Mouse (Mus musculus): ENCODE data around the gene Gm49358.

Gm49358 gene

DNA sequence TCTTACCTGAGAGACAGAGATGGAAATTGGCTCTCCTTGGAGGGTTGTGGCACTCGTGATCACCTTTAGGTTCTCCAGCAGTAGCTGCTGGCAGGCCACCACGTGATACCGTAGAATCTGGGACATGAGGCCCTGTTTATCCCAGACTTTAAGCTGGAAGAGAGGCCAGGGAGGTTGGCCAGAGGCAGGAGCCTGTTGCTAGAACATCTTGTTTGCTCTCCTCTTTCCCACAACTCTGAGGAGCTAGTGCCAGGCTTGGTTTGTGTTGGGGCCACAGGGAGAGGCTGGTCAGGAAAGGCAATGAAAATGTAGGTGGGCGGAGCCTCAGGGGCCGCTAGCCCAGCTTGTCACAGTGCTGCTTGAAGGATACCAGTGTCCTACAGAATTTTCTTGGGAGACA, 108.8 kb downstream of the Gm49358 start:
- no peak for DNase-seq

DNA sequence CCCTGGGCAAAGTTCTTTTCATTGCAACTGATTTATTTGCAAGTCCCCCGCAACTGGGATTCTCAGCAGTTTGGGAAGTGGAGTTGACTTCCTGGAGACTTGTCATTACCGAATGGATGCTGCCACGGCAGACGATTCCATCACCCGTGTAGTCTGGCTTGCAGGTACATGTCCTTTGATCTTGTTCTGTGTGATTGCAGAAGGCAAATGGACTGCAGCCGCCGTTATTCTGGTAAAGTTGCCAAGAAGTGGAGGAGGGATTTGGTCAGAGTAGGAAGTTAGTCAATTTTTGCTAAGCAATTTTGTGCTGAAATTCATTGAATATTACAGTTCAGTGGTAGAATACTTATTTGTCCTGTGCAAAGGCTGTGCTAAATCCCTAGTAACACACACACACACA, 114.9 kb downstream of the Gm49358 start:
- DNase-seq: no peak

DNA sequence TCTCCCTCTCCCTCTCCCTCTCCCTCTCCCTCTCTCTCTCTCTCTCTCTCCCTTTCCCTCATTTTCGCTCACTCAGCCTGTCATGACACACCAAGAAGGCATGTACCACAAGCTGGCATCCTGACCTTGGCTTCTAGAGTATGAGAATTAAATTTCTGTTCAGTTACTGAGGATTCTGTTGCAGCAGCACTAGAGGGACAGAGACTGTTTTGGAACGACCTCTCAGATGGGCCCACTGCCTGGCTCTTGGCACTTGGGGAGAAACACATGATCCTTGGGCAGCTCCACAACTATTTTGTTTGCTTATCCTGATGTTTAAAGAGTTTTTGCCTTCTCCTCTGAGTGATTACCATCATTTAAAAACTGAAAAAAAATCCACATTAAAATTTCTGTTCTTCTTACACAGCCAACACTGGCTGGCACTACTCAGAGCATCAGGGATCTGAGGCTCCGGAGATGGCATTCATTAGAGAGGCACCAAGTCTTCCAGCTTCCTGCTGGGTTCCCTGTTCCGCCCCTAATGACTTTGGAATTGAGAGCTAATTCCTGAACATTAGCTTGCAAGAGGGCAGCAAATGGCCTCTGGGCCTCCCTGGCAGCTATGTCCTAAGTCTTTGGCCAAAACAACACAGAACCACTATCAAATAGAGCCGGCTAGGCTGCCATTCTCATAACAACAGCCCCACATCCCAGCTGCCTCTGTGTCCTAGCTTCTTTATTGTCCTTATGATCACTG, 116.5 kb downstream of the Gm49358 start:
- peak; percentile 31 to 57 for DNase-seq

DNA sequence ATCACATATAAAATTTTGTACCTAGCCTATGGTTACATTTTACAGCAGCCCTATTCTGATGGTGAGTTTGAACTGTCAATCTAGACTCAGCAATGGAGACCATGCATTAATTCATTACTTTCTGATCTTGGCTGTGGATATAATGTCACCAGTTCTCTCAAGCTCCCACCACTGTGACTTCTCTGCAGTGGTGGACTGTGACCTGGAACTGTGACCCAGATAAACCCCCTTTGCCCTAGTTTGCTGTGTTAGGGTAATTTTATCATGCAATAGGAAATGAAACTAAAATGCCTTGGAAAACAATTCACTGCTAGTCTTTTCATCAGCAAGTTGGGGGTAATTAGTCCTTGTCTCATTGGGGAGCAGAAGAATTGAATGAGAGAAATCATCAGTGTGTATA, 117.7 kb downstream of the Gm49358 start:
- DNase-seq: no peak

All from cerebellum, postnatal 25 days (tissue).